Mouse (Mus musculus): ENCODE data around the gene Kntc1. TPM values are rescaled to one million over a fixed set of nuclear protein-coding genes. Genes with fewer than 3 reads are reported as not detected.
"Not testable (repeated sequence)": the region's sequence is repeated elsewhere in the genome, so short reads cannot be mapped to it uniquely, and the experiment has no call there.

Gene Kntc1
- polyA plus RNA-seq (2015; fragmentation: Nextera tagmentation; extraction: Ambion mirVana): 4.7 and 9.1 TPM in 2 replicates

DNA sequence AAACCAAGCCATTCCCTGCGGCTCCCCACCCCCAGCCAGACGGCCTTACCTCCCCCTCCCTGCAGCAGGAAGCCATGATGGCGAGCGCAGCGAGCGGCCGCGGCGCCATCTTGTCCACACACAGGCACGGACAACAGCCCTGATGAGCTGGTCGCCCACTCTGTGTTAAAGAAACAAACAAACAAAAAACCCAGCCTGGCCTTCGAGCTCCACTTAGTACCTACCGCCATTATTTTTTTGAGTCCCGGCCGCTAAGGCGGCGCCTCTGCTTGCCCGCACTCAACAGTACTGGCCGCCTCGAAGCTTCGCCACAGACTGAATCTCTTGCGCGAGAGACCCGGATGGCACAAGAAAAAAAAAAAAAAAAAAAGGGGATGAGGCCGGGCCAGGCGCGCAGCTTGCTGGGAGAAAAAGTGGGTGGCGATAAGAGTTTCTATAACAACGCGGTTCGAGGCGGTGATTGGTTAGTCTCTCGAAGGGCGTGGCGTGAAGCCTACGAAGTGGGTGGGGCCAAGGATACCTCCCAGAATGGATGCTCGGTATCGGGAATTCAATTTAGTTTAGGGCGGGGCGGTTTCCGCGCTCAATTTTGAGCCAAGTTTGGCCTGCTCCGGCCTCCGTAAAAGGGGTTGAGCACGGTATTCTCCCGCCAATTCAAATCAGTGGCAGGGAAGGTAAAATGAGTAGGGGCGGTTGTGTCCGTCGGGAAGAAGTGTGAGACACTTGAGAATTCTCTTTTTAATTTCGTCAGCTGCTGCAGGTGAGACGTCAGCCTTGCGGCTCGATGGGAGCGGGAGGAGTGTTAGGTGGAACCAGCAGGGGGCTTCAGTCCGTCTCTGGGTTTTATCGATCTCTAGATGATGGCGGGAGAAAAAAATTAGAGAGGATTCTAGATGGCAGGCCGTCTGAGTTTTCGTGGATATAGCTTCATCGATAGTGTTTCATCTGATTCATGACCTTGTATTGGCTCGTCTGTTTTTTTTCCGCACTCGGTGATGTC lies at the start of gene Kntc1, which contains the start of gene Rsrc2:
Kntc1 (plus strand) TSS at position 652 of the 1,000 bp plus-strand sequence.
Rsrc2 (minus strand) TSS at position 350 of the 1,000 bp plus-strand sequence.
- Histone ChIP-seq H3K27ac (replicated peaks) (peak within 1 kb of the TSS; percentile 99), H3K27me3 (replicated peaks) (no peaks in the 10 kb centered on the region), H3K9ac (replicated peaks) (peak within 1 kb of the TSS; percentile 79), H3K4me3 (replicated peaks) (peak within 1 kb of the TSS; percentile 73), H3K4me2 (peak within 1 kb of the TSS; percentile 79), H3K36me3 (peaks cover 4% of the 10 kb centered on the region), H3K9me3 (replicated peaks) (no peaks in the 10 kb centered on the region), H3K4me1 (peaks cover 35% of the 10 kb centered on the region)
- WGBS: under 1% methylated on average over 63 of the region's 63 CpGs
- ATAC-seq (ENCODE audit: low FRiP score): peak; percentile 99

DNA sequence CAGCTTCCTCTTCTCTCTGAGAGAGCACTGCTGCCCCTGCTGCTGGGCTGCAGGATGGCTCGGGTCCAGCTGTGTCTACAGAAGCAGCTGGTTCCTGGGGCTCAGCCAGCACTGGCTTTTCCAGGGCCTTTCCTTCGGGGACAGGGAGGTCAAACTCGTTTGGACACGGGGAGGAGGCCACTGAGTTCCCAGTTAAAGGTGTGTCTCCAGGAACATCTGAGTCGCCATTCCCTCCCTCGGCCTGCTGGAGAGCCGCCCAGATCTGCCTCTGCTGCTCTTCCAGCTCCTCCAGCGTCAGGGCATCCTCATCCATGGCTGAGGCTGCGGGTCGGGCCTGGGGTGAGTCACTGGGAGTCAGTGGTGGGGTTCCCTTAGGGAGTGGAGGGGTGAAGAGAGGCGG lies 48.9 kb upstream of the Kntc1 start:
- peaks cover 6% of the 10 kb centered on the region; the same call in 1 of the 2 replicates for H3K4me1 ChIP-seq
- peaks cover 71% of the 10 kb centered on the region for H3K36me3 ChIP-seq
- no peaks in the 10 kb centered on the region for H3K27me3 ChIP-seq (replicated peaks)
- ATAC-seq (ENCODE audit: low FRiP score): no peak
- no peak overlapping the region for H3K9ac ChIP-seq (replicated peaks)
- no peak overlapping the region for H3K4me3 ChIP-seq (replicated peaks)
- H3K4me2 ChIP-seq: no peak overlapping the region
- H3K27ac ChIP-seq (replicated peaks): no peak overlapping the region
- 73% methylated on average over 11 of the region's 11 CpGs for WGBS
- no peaks in the 10 kb centered on the region for H3K9me3 ChIP-seq (replicated peaks)

DNA sequence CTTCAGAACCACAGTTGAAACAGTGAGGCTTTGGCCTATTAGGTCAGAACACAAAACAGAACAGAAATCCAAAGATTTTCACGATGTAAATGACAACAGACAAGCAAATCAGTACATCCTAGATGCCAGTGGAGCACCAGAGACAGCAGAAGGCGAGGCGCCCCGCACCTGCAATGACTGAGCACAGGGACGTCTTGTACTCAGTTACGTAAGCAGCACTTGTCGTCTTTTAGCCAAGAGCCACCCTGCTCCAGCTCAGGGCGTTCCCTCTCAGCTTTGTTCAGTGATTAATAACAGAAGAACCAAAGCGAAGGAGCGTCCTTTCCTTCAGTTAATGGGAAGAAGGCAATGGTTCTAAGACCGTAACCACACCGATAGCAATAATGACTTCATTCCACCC lies 40.9 kb upstream of the Kntc1 start:
- ATAC-seq (ENCODE audit: low FRiP score): no peak
- Histone ChIP-seq H3K9ac (replicated peaks) (no peak overlapping the region), H3K4me2 (no peak overlapping the region), H3K9me3 (replicated peaks) (no peaks in the 10 kb centered on the region), H3K27me3 (replicated peaks) (no peaks in the 10 kb centered on the region), H3K36me3 (peaks cover 90% of the 10 kb centered on the region), H3K4me1 (no peaks in the 10 kb centered on the region), H3K4me3 (replicated peaks) (no peak overlapping the region), H3K27ac (replicated peaks) (no peak overlapping the region)
- 93% methylated on average over 12 of the region's 12 CpGs for WGBS

GRCm38 (mm10) chr5:123709571-123709970 lies 39.9 kb upstream of the Kntc1 start:
- Histone ChIP-seq H3K4me3 (replicated peaks) (no peak overlapping the region), H3K9ac (replicated peaks) (no peak overlapping the region), H3K9me3 (replicated peaks) (no peaks in the 10 kb centered on the region), H3K4me2 (no peak overlapping the region), H3K27me3 (replicated peaks) (no peaks in the 10 kb centered on the region), H3K27ac (replicated peaks) (no peak overlapping the region), H3K36me3 (peaks cover 92% of the 10 kb centered on the region), H3K4me1 (no peaks in the 10 kb centered on the region)
- no peak for ATAC-seq (ENCODE audit: low FRiP score)
- WGBS: 90% methylated on average over 4 of the region's 4 CpGs

- peaks cover 18% of the 10 kb centered on the region for H3K4me1 ChIP-seq
- H3K27me3 ChIP-seq (replicated peaks): no peaks in the 10 kb centered on the region
- WGBS: 96% methylated on average over 6 of the region's 6 CpGs
- no peak overlapping the region for H3K27ac ChIP-seq (replicated peaks)
- no peak overlapping the region for H3K4me2 ChIP-seq
- H3K9me3 ChIP-seq (replicated peaks): no peaks in the 10 kb centered on the region
- no peak overlapping the region for H3K9ac ChIP-seq (replicated peaks)
- no peak for ATAC-seq (ENCODE audit: low FRiP score)
- H3K36me3 ChIP-seq: peaks cover 74% of the 10 kb centered on the region
- H3K4me3 ChIP-seq (replicated peaks): no peak overlapping the region
Observed at GRCm38 (mm10) chr5:123713782-123714181, 35.7 kb upstream of the Kntc1 start.

DNA sequence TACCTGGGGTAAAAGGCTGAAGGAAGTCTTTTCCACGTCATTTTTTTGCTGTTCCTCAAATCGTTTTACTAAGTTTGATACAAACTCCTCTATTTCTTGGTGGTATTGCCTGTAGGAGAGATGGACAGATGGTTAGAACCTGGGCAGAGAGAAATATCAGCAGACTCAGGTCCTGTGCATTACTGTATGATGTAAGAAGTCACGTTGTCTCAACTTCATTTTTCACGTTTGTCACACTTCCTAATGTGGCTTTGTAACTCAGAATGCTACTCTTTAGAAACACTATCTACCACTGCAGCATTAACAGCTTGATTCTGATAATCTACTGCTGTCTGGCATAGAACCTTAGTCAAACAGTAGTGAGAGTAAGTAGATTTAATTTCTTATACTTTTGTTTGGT lies 34.9 kb upstream of the Kntc1 start:
- Histone ChIP-seq H3K27ac (replicated peaks) (no peak overlapping the region), H3K36me3 (peaks cover 66% of the 10 kb centered on the region), H3K4me2 (no peak overlapping the region), H3K4me3 (replicated peaks) (no peak overlapping the region), H3K9me3 (replicated peaks) (no peaks in the 10 kb centered on the region), H3K4me1 (peaks cover 27% of the 10 kb centered on the region), H3K27me3 (replicated peaks) (no peaks in the 10 kb centered on the region), H3K9ac (replicated peaks) (no peak overlapping the region)
- no peak for ATAC-seq (ENCODE audit: low FRiP score)
- WGBS: 94% methylated on average over 4 of the region's 4 CpGs

DNA sequence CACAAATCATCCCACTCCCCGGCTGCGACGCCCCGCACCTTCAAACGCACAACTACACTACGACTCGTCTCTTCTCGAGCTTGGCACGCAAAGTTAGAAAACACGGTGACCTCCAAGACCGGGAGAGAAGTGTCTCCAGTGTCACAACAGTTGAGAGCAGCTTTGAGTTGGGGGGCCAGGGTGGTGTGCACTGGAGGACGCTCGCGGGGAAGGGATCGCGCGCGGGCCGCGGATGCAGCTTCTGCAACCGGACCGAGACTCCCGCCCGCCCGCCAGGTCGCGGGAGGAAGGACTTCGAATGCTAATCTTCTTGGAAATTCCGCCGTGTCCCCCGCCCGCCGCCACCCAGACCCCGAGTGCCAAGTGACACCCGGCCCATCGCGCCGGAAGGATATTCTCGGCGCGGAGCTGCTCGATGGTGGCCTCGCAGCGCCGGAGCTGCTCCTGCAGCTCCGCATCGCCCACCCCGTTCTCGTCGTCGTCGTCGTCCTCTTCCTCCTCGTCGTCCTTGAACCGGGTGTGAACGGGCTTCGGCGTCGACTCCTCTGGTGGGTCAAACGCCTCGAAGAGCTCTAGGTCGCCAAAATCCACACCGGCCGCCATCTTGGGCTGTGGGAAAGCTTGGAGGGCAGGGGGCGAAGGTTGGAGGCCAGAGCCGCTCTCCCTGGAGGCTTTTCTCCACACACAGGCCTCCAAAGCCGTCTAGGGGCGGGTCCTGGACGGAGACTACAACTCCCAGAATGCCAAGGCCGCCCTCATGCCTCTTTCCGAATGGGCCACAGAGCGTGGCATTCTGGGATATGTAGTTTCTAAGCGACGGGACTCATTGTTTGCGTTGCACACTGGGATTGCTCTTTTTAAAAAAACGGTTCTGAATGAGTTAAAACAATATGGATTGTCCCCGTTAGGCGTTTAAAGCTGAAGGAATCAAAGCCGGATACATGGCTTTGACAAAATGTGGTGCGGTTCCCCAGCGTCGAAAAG lies 28.9 kb upstream of the Kntc1 start, which contains the start of gene Zcchc8:
Zcchc8 (minus strand) TSS at position 773 of the 984 bp plus-strand sequence.
- H3K4me3 ChIP-seq (replicated peaks): peak within 1 kb of the TSS; percentile 82
- no peaks in the 10 kb centered on the region for H3K9me3 ChIP-seq (replicated peaks)
- H3K4me2 ChIP-seq: peak within 1 kb of the TSS; percentile 82
- ATAC-seq (ENCODE audit: low FRiP score): peak; percentile 100
- no peaks in the 10 kb centered on the region for H3K27me3 ChIP-seq (replicated peaks)
- under 1% methylated on average over 83 of the region's 83 CpGs for WGBS
- peak within 1 kb of the TSS; percentile 76 for H3K9ac ChIP-seq (replicated peaks)
- H3K36me3 ChIP-seq: peaks cover 12% of the 10 kb centered on the region
- H3K4me1 ChIP-seq: peaks cover 35% of the 10 kb centered on the region
- H3K27ac ChIP-seq (replicated peaks): peak within 1 kb of the TSS; percentile 91

GRCm38 (mm10) chr5:123723816-123724215 lies 25.7 kb upstream of the Kntc1 start:
- not testable (repeated sequence) for H3K4me2 ChIP-seq; H3K9ac ChIP-seq (replicated peaks); H3K27ac ChIP-seq (replicated peaks); H3K27me3 ChIP-seq (replicated peaks); H3K4me3 ChIP-seq (replicated peaks); ATAC-seq (ENCODE audit: low FRiP score); H3K9me3 ChIP-seq (replicated peaks)
- peaks cover 14% of the 10 kb centered on the region for H3K36me3 ChIP-seq
- 87% methylated on average over 7 of the region's 7 CpGs for WGBS
- peaks cover 16% of the 10 kb centered on the region for H3K4me1 ChIP-seq

DNA sequence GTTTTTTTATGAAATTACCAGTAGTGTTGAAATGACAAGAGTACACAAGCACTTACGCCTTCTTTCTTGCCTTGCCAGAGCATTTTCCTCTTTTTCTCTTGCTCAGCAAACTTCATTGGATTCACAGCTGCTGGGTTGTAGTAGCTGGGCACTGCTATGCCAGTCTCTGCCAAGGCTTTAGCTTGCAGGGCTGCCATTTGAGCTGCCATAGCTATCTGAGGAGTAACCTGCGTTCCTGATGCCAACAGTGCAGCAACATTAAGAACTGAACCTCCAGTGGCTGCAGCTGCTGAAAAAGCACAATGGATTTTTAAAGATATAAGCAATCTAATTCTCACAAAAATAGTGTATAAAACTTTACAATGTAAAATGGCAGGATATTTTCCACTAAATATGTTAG lies 18.5 kb upstream of the Kntc1 start:
- peaks cover 72% of the 10 kb centered on the region for H3K36me3 ChIP-seq
- H3K27ac ChIP-seq (replicated peaks): no peak overlapping the region
- no peaks in the 10 kb centered on the region for H3K4me1 ChIP-seq
- WGBS: 93% methylated on average over 2 of the region's 2 CpGs
- no peaks in the 10 kb centered on the region for H3K27me3 ChIP-seq (replicated peaks)
- no peak overlapping the region for H3K4me2 ChIP-seq
- ATAC-seq (ENCODE audit: low FRiP score): no peak
- H3K4me3 ChIP-seq (replicated peaks): no peak overlapping the region
- H3K9me3 ChIP-seq (replicated peaks): no peaks in the 10 kb centered on the region
- H3K9ac ChIP-seq (replicated peaks): no peak overlapping the region

- WGBS: 89% methylated on average over 2 of the region's 2 CpGs
Observed at GRCm38 (mm10) chr5:123744358-123744757, 5.2 kb upstream of the Kntc1 start.

DNA sequence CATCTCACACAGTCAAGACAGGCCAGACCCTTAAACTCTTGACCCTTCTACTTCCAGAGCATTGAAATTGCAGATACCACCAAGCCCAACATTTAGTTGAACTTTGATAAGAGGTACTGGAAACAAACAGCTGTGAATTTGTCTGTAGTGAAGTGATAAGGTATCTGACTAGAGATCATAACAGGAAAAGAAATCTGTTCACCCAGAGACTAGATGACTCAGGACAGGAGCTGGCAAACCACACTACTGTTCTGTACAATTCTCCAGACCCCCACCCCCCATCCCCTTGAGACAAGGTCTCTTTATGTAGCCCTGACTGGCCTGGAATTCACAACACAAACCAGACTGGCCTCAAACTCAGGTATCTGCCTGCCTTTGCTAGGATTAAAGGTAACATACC lies 3.3 kb upstream of the Kntc1 start:
- Histone ChIP-seq H3K4me3 (replicated peaks) (no peak overlapping the region; the same call in 1 of the 2 replicates), H3K4me2 (peak overlapping the region; percentile 77), H3K36me3 (peaks cover 26% of the 10 kb centered on the region), H3K9ac (replicated peaks) (no peak overlapping the region), H3K27me3 (replicated peaks) (no peaks in the 10 kb centered on the region), H3K27ac (replicated peaks) (no peak overlapping the region), H3K4me1 (peaks cover 35% of the 10 kb centered on the region), H3K9me3 (replicated peaks) (no peaks in the 10 kb centered on the region)
- no peak for ATAC-seq (ENCODE audit: low FRiP score)

More at GRCm38 (mm10) chr5:123744358-123744757, 5.2 kb upstream of the Kntc1 start:
- Histone ChIP-seq H3K36me3 (peaks cover 38% of the 10 kb centered on the region), H3K4me2 (no peak overlapping the region), H3K4me3 (replicated peaks) (no peak overlapping the region), H3K27me3 (replicated peaks) (no peaks in the 10 kb centered on the region), H3K27ac (replicated peaks) (no peak overlapping the region), H3K9ac (replicated peaks) (no peak overlapping the region), H3K9me3 (replicated peaks) (no peaks in the 10 kb centered on the region), H3K4me1 (peaks cover 26% of the 10 kb centered on the region)
- no peak for ATAC-seq (ENCODE audit: low FRiP score)

Measured in neural tube, embryonic 15.5 days (tissue).